Mouse (Mus musculus) MEL (cell line): ENCODE measurements around the gene Ccdc3. TPM values are rescaled to one million over a fixed set of nuclear protein-coding genes. Genes with fewer than 3 reads are reported as not detected.

Experiments
- DNase-seq: peaks from one replicate; pipeline ENCODE4 v3.0.0; 2011; ENCODE audit warnings: low read depth, low spot score
- H3K27ac ChIP-seq: 2 replicates; pipeline ENCODE4 v1.5.1; 2012; ENCODE audit warnings: low read depth, mild to moderate bottlenecking, control low read depth, low read length, moderate library complexity; ENCODE audit not compliant: control insufficient read depth
- H3K27me3 ChIP-seq, 2 experiments: fragments of 150-350 bp in 1 of 2; sonication (generic) in 1 of 2; 2 replicates each; pipeline ENCODE4 v1.6.1; 2012; ENCODE audit warnings: low read length in 2 of 2, mild to moderate bottlenecking in 2 of 2, improper control_type of control experiment in 1 of 2, moderate library complexity in 1 of 2; ENCODE audit not compliant: insufficient read depth in 2 of 2, control insufficient read depth in 1 of 2
- H3K36me3 ChIP-seq, 2 experiments: 2 replicates each; pipeline ENCODE4 v1.6.1; 2012 to 2014; ENCODE audit warnings: low read length in 2 of 2, improper control_type of control experiment in 1 of 2, inconsistent platforms in 1 of 2, mild to moderate bottlenecking in 1 of 2; ENCODE audit not compliant: insufficient read depth in 2 of 2, control insufficient read depth in 1 of 2
- H3K4me1 ChIP-seq, 2 experiments: fragments of 150-350 bp in 1 of 2; sonication (generic) in 1 of 2; 2 replicates each; pipeline ENCODE4 v1.6.1; 2012; ENCODE audit warnings: low read length in 2 of 2, improper control_type of control experiment in 1 of 2, mild to moderate bottlenecking in 1 of 2; ENCODE audit not compliant: insufficient read depth in 2 of 2, control insufficient read depth in 1 of 2
- H3K4me3 ChIP-seq, 2 experiments: fragments of 150-350 bp in 1 of 2; sonication (generic) in 1 of 2; 2 replicates each; pipeline ENCODE4 v1.5.1; 2012; ENCODE audit warnings: low read depth in 2 of 2, low read length in 2 of 2, mild to moderate bottlenecking in 2 of 2, moderate library complexity in 2 of 2, control low read depth in 1 of 2, improper control_type of control experiment in 1 of 2; ENCODE audit not compliant: control insufficient read depth in 1 of 2, insufficient read depth in 1 of 2
- H3K79me2 ChIP-seq: 2 replicates; pipeline ENCODE4 v1.6.1; 2012; ENCODE audit warnings: mild to moderate bottlenecking, low read length, moderate library complexity; ENCODE audit not compliant: control insufficient read depth, poor library complexity, insufficient read depth
- H3K9ac ChIP-seq: 2 replicates; pipeline ENCODE4 v1.6.1; 2012; ENCODE audit warnings: low read depth, mild to moderate bottlenecking, control low read depth, low read length, moderate library complexity; ENCODE audit not compliant: control insufficient read depth, poor library complexity, severe bottlenecking
- H3K9me3 ChIP-seq: fragments of 150-350 bp; sonication (generic); replicated peaks from 2 replicates; pipeline ENCODE4 v1.6.1; 2012; ENCODE audit warnings: mild to moderate bottlenecking, low read length, improper control_type of control experiment, moderate library complexity; ENCODE audit not compliant: insufficient read depth
- CHD1 ChIP-seq: IDR thresholded peaks from 2 replicates; pipeline ENCODE4 v1.6.1; 2012; ENCODE audit warnings: low read depth, mild to moderate bottlenecking, inconsistent platforms, low read length, improper control_type of control experiment
- CHD2 ChIP-seq: IDR thresholded peaks from 2 replicates; pipeline ENCODE4 v1.6.1; 2011; ENCODE audit warnings: low read length, improper control_type of control experiment
- E2F4 ChIP-seq: IDR thresholded peaks from 2 replicates; pipeline ENCODE4 v1.6.1; 2011; ENCODE audit warnings: low read depth, low read length, improper control_type of control experiment, borderline replicate concordance
- ELF1 ChIP-seq: IDR thresholded peaks from 2 replicates; pipeline ENCODE4 v1.6.1; 2014; ENCODE audit warnings: low read depth, mild to moderate bottlenecking, inconsistent platforms, low read length, improper control_type of control experiment, moderate library complexity
- GATA1 ChIP-seq: IDR thresholded peaks from 2 replicates; pipeline ENCODE4 v1.6.1; 2011; ENCODE audit warnings: low read depth, low read length, improper control_type of control experiment
- JUND ChIP-seq: IDR thresholded peaks from 2 replicates; pipeline ENCODE4 v1.6.1; 2011; ENCODE audit warnings: low read depth, mild to moderate bottlenecking, improper control_type of control experiment, low read length
- MEF2A ChIP-seq: IDR thresholded peaks from 2 replicates; pipeline ENCODE4 v1.6.1; 2014; ENCODE audit warnings: low read depth, mild to moderate bottlenecking, inconsistent platforms, low read length, improper control_type of control experiment; ENCODE audit not compliant: poor library complexity, insufficient replicate concordance, severe bottlenecking; ENCODE audit errors: extremely low read depth
- MXI1 ChIP-seq: IDR thresholded peaks from 2 replicates; pipeline ENCODE4 v1.6.1; 2011; ENCODE audit warnings: mild to moderate bottlenecking, low read depth, low read length, improper control_type of control experiment
- MYC ChIP-seq: IDR thresholded peaks from 2 replicates; pipeline ENCODE4 v1.6.1; 2011; ENCODE audit warnings: low read depth, mild to moderate bottlenecking, low read length, improper control_type of control experiment, moderate library complexity
- POLR2AphosphoS2 ChIP-seq: IDR thresholded peaks from 2 replicates; pipeline ENCODE4 v1.6.1; 2011; ENCODE audit warnings: low read length, improper control_type of control experiment
- POLR2AphosphoS5 ChIP-seq: IDR thresholded peaks from 2 replicates; pipeline ENCODE4 v1.6.1; 2012; ENCODE audit warnings: low read depth, borderline replicate concordance, mild to moderate bottlenecking, inconsistent platforms, low read length, moderate library complexity, mixed read lengths
- RAD21 ChIP-seq: IDR thresholded peaks from 2 replicates; pipeline ENCODE4 v1.6.1; 2011; ENCODE audit warnings: mild to moderate bottlenecking, low read depth, low read length, improper control_type of control experiment
- SIN3A ChIP-seq: IDR thresholded peaks from 2 replicates; pipeline ENCODE4 v1.6.1; 2012; ENCODE audit warnings: low read length, improper control_type of control experiment, inconsistent platforms
- SMC3 ChIP-seq: IDR thresholded peaks from 2 replicates; pipeline ENCODE4 v1.6.1; 2011; ENCODE audit warnings: low read depth, low read length, improper control_type of control experiment
- TAL1 ChIP-seq: IDR thresholded peaks from 2 replicates; pipeline ENCODE4 v1.6.1; 2012; ENCODE audit warnings: mild to moderate bottlenecking, inconsistent platforms, low read length, moderate library complexity, mixed read lengths
- TBP ChIP-seq: IDR thresholded peaks from 2 replicates; pipeline ENCODE4 v1.8.0; 2011; ENCODE audit warnings: low read depth, low read length, improper control_type of control experiment
- TCF12 ChIP-seq: IDR thresholded peaks from 2 replicates; pipeline ENCODE4 v1.6.1; 2014; ENCODE audit warnings: low read depth, mild to moderate bottlenecking, inconsistent platforms, low read length, improper control_type of control experiment, moderate library complexity
- UBTF ChIP-seq: IDR thresholded peaks from 2 replicates; pipeline ENCODE4 v1.6.1; 2012; ENCODE audit warnings: low read depth, mild to moderate bottlenecking, inconsistent platforms, low read length, improper control_type of control experiment, moderate library complexity, borderline replicate concordance; ENCODE audit not compliant: insufficient read depth
- ZC3H11A ChIP-seq: IDR thresholded peaks from 2 replicates; pipeline ENCODE4 v1.6.1; 2012; ENCODE audit warnings: low read depth, mild to moderate bottlenecking, inconsistent platforms, low read length, improper control_type of control experiment
- ZMIZ1 ChIP-seq: IDR thresholded peaks from 2 replicates; pipeline ENCODE4 v1.6.1; 2012; ENCODE audit warnings: low read depth, mild to moderate bottlenecking, inconsistent platforms, low read length, improper control_type of control experiment, moderate library complexity
- polyA plus RNA-seq, 2 experiments: library from polyadenylated mRNA; stranded (reverse) in 1 of 2; unstranded in 1 of 2; fragments of >175 nt in 1 of 2; fragments of >200 nt in 1 of 2; gene quantifications; 2 replicates each; pipeline versions ENCODE4 v1.2.1 to v1.2.4; 2012; ENCODE audit warnings: low replicate concordance in 2 of 2, low read depth in 1 of 2; ENCODE audit not compliant: insufficient read length in 2 of 2, insufficient read depth in 1 of 2, missing spikeins in 1 of 2
- total RNA-seq: library from RNA; depleted of rRNA; stranded (reverse); fragments of 300-350 nt; gene quantifications from 2 replicates; pipeline ENCODE4 v1.2.3, GENCODE M21; 2012

The Ccdc3 gene
- total and polyA plus RNA-seq, 3 experiments = not detected

- Histone ChIP-seq H3K79me2 (no peaks in the 10 kb centered on the region), H3K9ac (no peak overlapping the region), H3K4me1 (no peaks in the 10 kb centered on the region), H3K36me3 (no peaks in the 10 kb centered on the region), H3K4me3 (no peak overlapping the region), H3K27me3 (peaks cover 0 to 5% of the 10 kb centered on the region in 2 experiments; a peak in 3 of 4 replicates), H3K9me3 (no peaks in the 10 kb centered on the region), H3K27ac (no peak overlapping the region)
- no peak for DNase-seq
- TF ChIP-seq SIN3A = no peak
- no peak for TF ChIP-seq MXI1
- no peak for TF ChIP-seq TBP
- no peak for TF ChIP-seq ELF1
- no peak for TF ChIP-seq MEF2A
- no peak for TF ChIP-seq TCF12
- no peak for TF ChIP-seq CHD1
- no peak for TF ChIP-seq E2F4
- no peak for TF ChIP-seq POLR2AphosphoS5
- no peak for TF ChIP-seq SMC3
- TF ChIP-seq MYC = no peak
- TF ChIP-seq POLR2AphosphoS2 = no peak
- TF ChIP-seq JUND = no peak
- TF ChIP-seq RAD21 = no peak
- no peak for TF ChIP-seq ZC3H11A
- no peak for TF ChIP-seq GATA1
- no peak for TF ChIP-seq ZMIZ1
- no peak for TF ChIP-seq CHD2
Measured at GRCm38 (mm10) chr2:5174716-5175115, 37.1 kb downstream of the Ccdc3 start.

GRCm38 (mm10) chr2:5181462-5182443 is 44.2 kb downstream of the Ccdc3 start:
- Histone ChIP-seq H3K27me3 (peaks cover 4 to 7% of the 10 kb centered on the region in 2 experiments; a peak in 3 of 4 replicates), H3K27ac (no peak overlapping the region), H3K9ac (no peak overlapping the region), H3K4me1 (no peaks in the 10 kb centered on the region), H3K4me3 (no peak overlapping the region), H3K36me3 (no peaks in the 10 kb centered on the region), H3K79me2 (no peaks in the 10 kb centered on the region), H3K9me3 (no peaks in the 10 kb centered on the region)
- TF ChIP-seq UBTF = no peak
- TF ChIP-seq POLR2AphosphoS5 = no peak
- TF ChIP-seq MYC = no peak
- TF ChIP-seq TAL1 = no peak
- DNase-seq = no peak
